Mouse (Mus musculus): ENCODE data around the gene Gm572. TPM values are rescaled to one million over a fixed set of nuclear protein-coding genes. Genes with fewer than 3 reads are reported as not detected.

Gm572 gene
- polyA plus RNA-seq (2012; rRNA removed; ENCODE audit: low replicate concordance): not detected in 2 replicates

GRCm38 (mm10) chr4:148643291-148644156, at the start of gene Gm572:
Gene Gm572 (plus strand): TSS chr4:148643317.

GRCm38 (mm10) chr4:148602357-148603120, 40.6 kb upstream of the Gm572 start, which contains the start of gene Masp2:
Gene Masp2 (plus strand): TSS chr4:148602554.

GRCm38 (mm10) chr4:148626623-148627185, 16.4 kb upstream of the Gm572 start, which contains the start of gene Tardbp:
Gene Tardbp (minus strand): TSS chr4:148627019.

Other genes with a start within 250 kb of the Gm572 start
- 11.3 and 33.7 TPM in 2 replicates for gene Ubiad1, start 198.5 kb upstream of the Gm572 start, polyA plus RNA-seq (2012; rRNA removed; ENCODE audit: low replicate concordance)
- 27.1 and 35.8 TPM in 2 replicates for gene Mtor, start 194.7 kb upstream of the Gm572 start, polyA plus RNA-seq (2012; rRNA removed; ENCODE audit: low replicate concordance)
- gene Angptl7, start 142.9 kb upstream of the Gm572 start, polyA plus RNA-seq (2012; rRNA removed; ENCODE audit: low replicate concordance): 0.30 and 4.1 TPM in 2 replicates
- 21.3 and 56.3 TPM in 2 replicates for gene Exosc10, start 84.9 kb upstream of the Gm572 start, polyA plus RNA-seq (2012; rRNA removed; ENCODE audit: low replicate concordance)
- gene Srm, start 51.8 kb upstream of the Gm572 start, polyA plus RNA-seq (2012; rRNA removed; ENCODE audit: low replicate concordance): 74.3 and 150 TPM in 2 replicates
- 3.2 and 6.8 TPM in 2 replicates for gene Masp2, start 40.8 kb upstream of the Gm572 start, polyA plus RNA-seq (2012; rRNA removed; ENCODE audit: low replicate concordance)
- 92.8 and 129 TPM in 2 replicates for gene Tardbp, start 16.3 kb upstream of the Gm572 start, polyA plus RNA-seq (2012; rRNA removed; ENCODE audit: low replicate concordance)
- gene Casz1, start 161.1 kb downstream of the Gm572 start, polyA plus RNA-seq (2012; rRNA removed; ENCODE audit: low replicate concordance): 7.9 and 18.2 TPM in 2 replicates

All from subcutaneous adipose tissue, adult 2 months (tissue).